In the genomic region with DNA sequence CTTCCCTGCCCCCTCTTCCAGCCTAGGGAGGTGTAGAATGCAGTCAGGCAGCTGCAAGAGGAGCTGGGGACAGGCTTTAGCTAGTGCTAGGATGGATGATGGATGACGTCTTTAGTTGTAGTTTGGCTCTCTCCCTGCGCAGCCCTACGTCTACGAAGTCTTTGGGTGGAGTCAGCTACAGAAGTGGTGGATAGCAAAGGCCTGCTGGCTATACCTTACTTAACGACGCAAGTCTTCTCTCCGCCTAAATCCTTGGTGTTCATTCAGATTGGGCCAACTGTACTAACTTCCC, we compare ENCODE assay signal across 8 mouse cellular contexts. TPM values are rescaled to one million over a fixed set of nuclear protein-coding genes. Genes with fewer than 3 reads are reported as not detected.
DNase-seq lines count a peak whose midpoint lies in the region; ATAC-seq and TF ChIP-seq lines count a peak whose summit lies in the region.

No protein-coding gene starts in this region.

- peak; percentile 59 for ATAC-seq in kidney, embryonic 15.5 days (replicated peaks; ENCODE audit: low FRiP score)
- peak; percentile 41; the same call in 1 of the 2 replicates for ATAC-seq in hindbrain, embryonic 16.5 days
- ATAC-seq in midbrain, embryonic 15.5 days (replicated peaks), result 0 out of 2 replicates have a peak, but pooled peaks have one; percentile 24

- H3K27ac ChIP-seq in kidney, embryonic 15.5 days, result peak overlapping the region; percentile 91
- H3K27ac ChIP-seq in bone marrow macrophage, adult 2 months (ENCODE audit: insufficient read depth, low read depth, low read length), result no peak overlapping the region
- no peak overlapping the region for H3K27ac ChIP-seq in hindbrain, embryonic 16.5 days (ENCODE audit: low read depth, low read length)
- H3K27ac ChIP-seq in midbrain, embryonic 15.5 days, result no peak overlapping the region

- H3K4me2 ChIP-seq in kidney, embryonic 15.5 days, result peak overlapping the region; percentile 84
- H3K4me2 ChIP-seq in hindbrain, embryonic 16.5 days (ENCODE audit: low read length), result peak overlapping the region; percentile 87
- peak overlapping the region; percentile 85 for H3K4me2 ChIP-seq in midbrain, embryonic 15.5 days

- peak overlapping the region; percentile 73 for H3K4me3 ChIP-seq in kidney, embryonic 15.5 days (replicated peaks)
- peak overlapping the region; percentile 92 for H3K4me3 ChIP-seq in bone marrow macrophage, adult 2 months (ENCODE audit: insufficient read depth, low read length)
- H3K4me3 ChIP-seq in hindbrain, embryonic 16.5 days (ENCODE audit: low read length), result peak overlapping the region; percentile 67
- H3K4me3 ChIP-seq in midbrain, embryonic 15.5 days, result peak overlapping the region; percentile 56

- no peak; the same call in 1 of the 2 replicates for TF ChIP-seq CTCF in bone marrow macrophage, adult 2 months (IDR thresholded peaks at IDR 0.05; ENCODE audit: low read depth, low read length)

- peaks cover 9% of the 10 kb centered on the region; the same call in 1 of the 2 replicates for H3K36me3 ChIP-seq in kidney, embryonic 15.5 days
- no peaks in the 10 kb centered on the region for H3K36me3 ChIP-seq in hindbrain, embryonic 16.5 days (ENCODE audit: control insufficient read depth, insufficient read depth, low read length)
- H3K36me3 ChIP-seq in midbrain, embryonic 15.5 days (replicated peaks), result no peaks in the 10 kb centered on the region

- no peak for DNase-seq in kidney, postnatal 14 days
- no peak for DNase-seq in natural killer cell, adult 2 months (ENCODE audit: low spot score in 2 of 2)
- DNase-seq in spleen, adult 12 weeks (ENCODE audit: low spot score), result no peak
- DNase-seq in thymus, postnatal 10 days (ENCODE audit: low spot score in 2 of 2), result no peak

- no peaks in the 10 kb centered on the region for H3K9me3 ChIP-seq in kidney, embryonic 15.5 days (replicated peaks)
- H3K9me3 ChIP-seq in hindbrain, embryonic 16.5 days (ENCODE audit: control insufficient read depth, low read length), result no peaks in the 10 kb centered on the region
- H3K9me3 ChIP-seq in midbrain, embryonic 15.5 days, result no peaks in the 10 kb centered on the region

- 16% methylated on average over 7 of the region's 7 CpGs for WGBS in kidney, embryonic 15.5 days
- 24% methylated on average over 7 of the region's 7 CpGs for WGBS in hindbrain, embryonic 16.5 days
- WGBS in midbrain, embryonic 15.5 days, result 29% methylated on average over 7 of the region's 7 CpGs

- peaks cover 10% of the 10 kb centered on the region; the same call in 1 of the 2 replicates for H3K27me3 ChIP-seq in kidney, embryonic 15.5 days
- H3K27me3 ChIP-seq in hindbrain, embryonic 16.5 days (replicated peaks; ENCODE audit: control insufficient read depth, insufficient read depth, low read length), result peaks cover 7% of the 10 kb centered on the region; the same call in 1 of the 2 replicates
- peaks cover 18% of the 10 kb centered on the region for H3K27me3 ChIP-seq in midbrain, embryonic 15.5 days (replicated peaks)

- peak overlapping the region; percentile 86 for H3K9ac ChIP-seq in kidney, embryonic 15.5 days
- peak overlapping the region; percentile 85 for H3K9ac ChIP-seq in hindbrain, embryonic 16.5 days (ENCODE audit: low read depth, low read length)
- H3K9ac ChIP-seq in midbrain, embryonic 15.5 days, result peak overlapping the region; percentile 60; the same call in 1 of the 2 replicates

- peaks cover 51% of the 10 kb centered on the region for H3K4me1 ChIP-seq in kidney, embryonic 15.5 days
- H3K4me1 ChIP-seq in bone marrow macrophage, adult 2 months (ENCODE audit: control insufficient read depth, insufficient read depth, low read length), result peaks cover 40% of the 10 kb centered on the region
- H3K4me1 ChIP-seq in hindbrain, embryonic 16.5 days (ENCODE audit: control insufficient read depth, insufficient read depth, low read depth, low read length), result peaks cover 4% of the 10 kb centered on the region; the same call in 1 of the 2 replicates
- H3K4me1 ChIP-seq in midbrain, embryonic 15.5 days, result peaks cover 19% of the 10 kb centered on the region

- no peak for TF ChIP-seq POLR2A in bone marrow macrophage, adult 2 months (IDR thresholded peaks at IDR 0.05; ENCODE audit: borderline replicate concordance, low read depth, low read length)

RNA-seq across cellular contexts. Expression of gene Marveld1, which starts 1.3 kb away (rescaled TPM):
- 9.7 and 9.8 TPM in 2 replicates for polyA plus RNA-seq in kidney, embryonic 15.5 days (2015; fragmentation: Nextera tagmentation; extraction: Ambion mirVana)
- polyA plus RNA-seq in bone marrow macrophage, adult 2 months (2012; ENCODE audit: insufficient read depth, insufficient read length, missing spikeins), result 32.4 TPM in 2 replicates
- polyA plus RNA-seq in hindbrain, embryonic 16.5 days (2015; fragmentation: Nextera tagmentation; extraction: Ambion mirVana), result 1.5 and 2.3 TPM in 2 replicates
- 2.9 and 4.6 TPM in 2 replicates for polyA plus RNA-seq in midbrain, embryonic 15.5 days (2015; fragmentation: Nextera tagmentation; extraction: Ambion mirVana)

RNA-seq across cellular contexts. Expression of gene Zfyve27, which starts 15.2 kb away (rescaled TPM):
- 26.5 and 29.4 TPM in 2 replicates for polyA plus RNA-seq in kidney, embryonic 15.5 days (2015; fragmentation: Nextera tagmentation; extraction: Ambion mirVana)
- 30.7 and 32.3 TPM in 2 replicates for polyA plus RNA-seq in bone marrow macrophage, adult 2 months (2012; ENCODE audit: insufficient read depth, insufficient read length, missing spikeins)
- polyA plus RNA-seq in hindbrain, embryonic 16.5 days (2015; fragmentation: Nextera tagmentation; extraction: Ambion mirVana), result 56.4 and 62.4 TPM in 2 replicates
- polyA plus RNA-seq in midbrain, embryonic 15.5 days (2015; fragmentation: Nextera tagmentation; extraction: Ambion mirVana), result 70.3 and 74.2 TPM in 2 replicates

RNA-seq across cellular contexts. Expression of gene Avpi1, which starts 19.7 kb away (rescaled TPM):
- 21.5 and 22.6 TPM in 2 replicates for polyA plus RNA-seq in kidney, embryonic 15.5 days (2015; fragmentation: Nextera tagmentation; extraction: Ambion mirVana)
- 16.9 and 21.3 TPM in 2 replicates for polyA plus RNA-seq in bone marrow macrophage, adult 2 months (2012; ENCODE audit: insufficient read depth, insufficient read length, missing spikeins)
- polyA plus RNA-seq in hindbrain, embryonic 16.5 days (2015; fragmentation: Nextera tagmentation; extraction: Ambion mirVana), result 12.2 and 12.6 TPM in 2 replicates
- 6.3 and 7.3 TPM in 2 replicates for polyA plus RNA-seq in midbrain, embryonic 15.5 days (2015; fragmentation: Nextera tagmentation; extraction: Ambion mirVana)

RNA-seq across cellular contexts. Expression of gene Sfrp5, which starts 53.5 kb away (rescaled TPM):
- polyA plus RNA-seq in kidney, embryonic 15.5 days (2015; fragmentation: Nextera tagmentation; extraction: Ambion mirVana), result 1.2 and 2.1 TPM in 2 replicates
- not detected in 2 replicates for polyA plus RNA-seq in bone marrow macrophage, adult 2 months (2012; ENCODE audit: insufficient read depth, insufficient read length, missing spikeins)
- 2.7 and 3.5 TPM in 2 replicates for polyA plus RNA-seq in hindbrain, embryonic 16.5 days (2015; fragmentation: Nextera tagmentation; extraction: Ambion mirVana)
- 1.1 and 1.3 TPM in 2 replicates for polyA plus RNA-seq in midbrain, embryonic 15.5 days (2015; fragmentation: Nextera tagmentation; extraction: Ambion mirVana)

RNA-seq across cellular contexts. Expression of gene Pi4k2a, which starts 58.2 kb away (rescaled TPM):
- 27.4 and 27.7 TPM in 2 replicates for polyA plus RNA-seq in kidney, embryonic 15.5 days (2015; fragmentation: Nextera tagmentation; extraction: Ambion mirVana)
- polyA plus RNA-seq in bone marrow macrophage, adult 2 months (2012; ENCODE audit: insufficient read depth, insufficient read length, missing spikeins), result 42.6 and 44.6 TPM in 2 replicates
- 9.6 and 23.9 TPM in 2 replicates for polyA plus RNA-seq in hindbrain, embryonic 16.5 days (2015; fragmentation: Nextera tagmentation; extraction: Ambion mirVana)
- polyA plus RNA-seq in midbrain, embryonic 15.5 days (2015; fragmentation: Nextera tagmentation; extraction: Ambion mirVana), result 30.1 and 30.6 TPM in 2 replicates
